Mouse (Mus musculus): Measurements from ENCODE around the gene Ccnt1. TPM values are rescaled to one million over a fixed set of nuclear protein-coding genes. Genes with fewer than 3 reads are reported as not detected.
"Not testable (repeated sequence)": the region's sequence is repeated elsewhere in the genome, so short reads cannot be mapped to it uniquely, and the experiment has no call there.

Ccnt1 gene
- polyA plus RNA-seq, 1 experiment = 66.8 TPM

DNA sequence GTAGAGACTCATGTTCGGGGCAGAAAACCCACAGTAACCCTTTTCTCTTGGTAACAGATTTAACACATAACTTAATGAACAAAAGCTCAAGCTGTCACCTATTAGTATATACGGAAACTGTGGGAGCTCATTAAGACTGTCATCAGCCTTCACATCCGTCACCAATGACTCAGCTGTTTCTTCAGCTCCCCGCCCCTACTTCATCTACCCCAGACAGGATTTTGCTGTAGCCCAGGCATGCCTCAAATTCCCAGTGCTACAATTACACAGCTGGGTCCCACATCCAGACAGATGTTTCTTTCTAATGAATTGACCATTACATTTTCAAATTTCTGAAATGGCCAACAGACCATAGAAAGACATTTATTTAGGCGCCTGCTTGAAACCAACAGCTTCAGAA is 44.7 kb downstream of the Ccnt1 start:
- Histone ChIP-seq H3K9ac (ENCODE audit: low read depth, poor library complexity, severe bottlenecking) (peak overlapping the region; percentile 50; the same call in 1 of the 2 replicates), H3K27ac (ENCODE audit: insufficient read depth, low read length) (peak overlapping the region; percentile 96), H3K4me3 (ENCODE audit: low read depth, low read length) (no peak overlapping the region), H3K9me3 (replicated peaks; ENCODE audit: control insufficient read depth, insufficient read depth, low read length, poor library complexity, severe bottlenecking) (no peaks in the 10 kb centered on the region), H3K36me3 (ENCODE audit: control insufficient read depth, insufficient read depth, low read length, poor library complexity, severe bottlenecking) (peaks cover 94% of the 10 kb centered on the region), H3K4me1 (ENCODE audit: control insufficient read depth, insufficient read depth, low read length) (peaks cover 4% of the 10 kb centered on the region), H3K27me3 (ENCODE audit: control insufficient read depth, insufficient read depth, low read length, poor library complexity, severe bottlenecking) (no peaks in the 10 kb centered on the region)
- no peak for TF ChIP-seq POLR2A (IDR thresholded peaks at IDR 0.05; ENCODE audit: insufficient read depth, low read length)
- no peak for TF ChIP-seq CTCF (IDR thresholded peaks at IDR 0.05; ENCODE audit: low read depth, low read length)
- 0 out of 2 replicates have a peak, but pooled peaks have one; percentile 35 for TF ChIP-seq EP300 (IDR thresholded peaks at IDR 0.05; ENCODE audit: insufficient read depth, low read depth, low read length)

DNA sequence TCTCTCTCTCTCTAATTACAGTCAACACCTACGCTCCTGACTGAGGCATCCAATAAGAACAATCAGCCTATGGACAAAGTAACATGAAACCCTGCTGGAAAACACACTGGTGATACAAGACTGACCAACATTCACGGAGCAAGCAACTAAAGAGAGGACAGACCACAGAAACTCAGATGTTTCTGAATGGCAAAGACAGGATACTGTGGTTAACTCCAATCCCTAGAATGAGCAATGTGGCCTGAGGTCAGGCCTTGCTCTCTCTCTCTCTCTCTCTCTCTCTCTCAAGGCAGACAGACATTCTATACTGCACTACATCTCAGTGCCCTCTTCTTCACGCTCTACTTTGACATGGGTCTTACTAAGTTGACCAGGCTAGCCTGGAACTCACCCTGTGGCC is 49.5 kb downstream of the Ccnt1 start:
- Histone ChIP-seq H3K4me3 (ENCODE audit: low read depth, low read length) (no peak overlapping the region), H3K27me3 (ENCODE audit: control insufficient read depth, insufficient read depth, low read length, poor library complexity, severe bottlenecking) (no peaks in the 10 kb centered on the region), H3K9me3 (replicated peaks; ENCODE audit: control insufficient read depth, insufficient read depth, low read length, poor library complexity, severe bottlenecking) (no peaks in the 10 kb centered on the region), H3K9ac (ENCODE audit: low read depth, poor library complexity, severe bottlenecking) (no peak overlapping the region), H3K36me3 (ENCODE audit: control insufficient read depth, insufficient read depth, low read length, poor library complexity, severe bottlenecking) (peaks cover 70% of the 10 kb centered on the region), H3K27ac (ENCODE audit: insufficient read depth, low read length) (peak overlapping the region; percentile 6; the same call in 1 of the 2 replicates), H3K4me1 (ENCODE audit: control insufficient read depth, insufficient read depth, low read length) (no peaks in the 10 kb centered on the region)
- TF ChIP-seq CTCF (IDR thresholded peaks at IDR 0.05; ENCODE audit: low read depth, low read length) = no peak
- no peak for TF ChIP-seq POLR2A (IDR thresholded peaks at IDR 0.05; ENCODE audit: insufficient read depth, low read length)
- no peak for TF ChIP-seq EP300 (IDR thresholded peaks at IDR 0.05; ENCODE audit: insufficient read depth, low read depth, low read length)

DNA sequence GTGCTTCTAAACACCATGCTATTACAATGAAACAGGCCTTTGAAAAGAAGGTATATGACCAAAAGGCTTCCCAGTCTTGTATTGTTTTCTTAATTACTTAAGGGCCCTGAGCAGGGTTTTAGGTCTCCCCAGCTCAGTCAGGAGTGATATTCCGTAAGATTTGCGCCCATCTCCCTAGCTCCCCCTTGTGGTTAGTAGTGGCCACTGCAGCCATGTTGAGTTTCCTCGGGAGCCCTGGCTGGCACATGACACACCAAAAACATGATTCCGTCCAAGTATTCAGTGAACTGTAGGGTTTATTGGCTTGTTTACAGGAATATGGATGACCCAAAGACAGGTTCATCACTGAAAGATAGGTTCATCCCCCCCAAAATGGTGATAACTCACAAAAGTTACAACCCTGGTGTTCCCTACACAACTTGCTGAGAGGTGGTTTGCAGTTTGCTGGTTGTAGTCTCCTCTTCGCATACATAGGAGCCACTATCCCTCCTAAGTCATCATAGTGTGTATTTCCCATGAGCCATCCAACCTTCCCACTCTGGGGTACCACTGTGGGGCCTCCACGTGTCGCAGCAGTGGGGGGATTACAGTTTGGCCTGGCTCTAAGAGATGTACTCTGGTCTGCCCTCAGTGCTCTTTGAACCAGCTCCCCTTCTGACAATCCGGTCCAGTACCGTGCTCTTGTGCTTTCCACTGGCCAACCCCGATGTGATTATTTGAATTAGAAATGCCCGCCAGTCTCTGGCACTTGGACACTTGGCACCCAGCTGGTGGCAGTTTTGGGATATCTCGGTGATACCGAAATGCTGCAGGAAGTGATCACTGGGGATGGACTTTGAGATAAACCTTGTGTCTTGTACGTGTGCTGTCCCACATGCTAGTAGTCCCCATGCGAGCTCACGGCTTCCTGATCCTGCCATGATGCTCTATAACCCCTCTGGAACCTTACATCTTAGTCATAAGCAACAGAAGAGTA is 53.1 kb downstream of the Ccnt1 start:
- 0 out of 2 replicates have a peak overlapping the region, but pooled peaks have one; percentile 26 for H3K27ac ChIP-seq (ENCODE audit: insufficient read depth, low read length)
- no peak overlapping the region for H3K9ac ChIP-seq (ENCODE audit: low read depth, poor library complexity, severe bottlenecking)
- H3K27me3 ChIP-seq (ENCODE audit: control insufficient read depth, insufficient read depth, low read length, poor library complexity, severe bottlenecking) = no peaks in the 10 kb centered on the region
- H3K4me1 ChIP-seq (ENCODE audit: control insufficient read depth, insufficient read depth, low read length) = no peaks in the 10 kb centered on the region
- TF ChIP-seq CTCF (IDR thresholded peaks at IDR 0.05; ENCODE audit: low read depth, low read length) = peak; percentile 94
- no peak for TF ChIP-seq POLR2A (IDR thresholded peaks at IDR 0.05; ENCODE audit: insufficient read depth, low read length)
- no peak for TF ChIP-seq EP300 (IDR thresholded peaks at IDR 0.05; ENCODE audit: insufficient read depth, low read depth, low read length)
- peaks cover 36% of the 10 kb centered on the region for H3K36me3 ChIP-seq (ENCODE audit: control insufficient read depth, insufficient read depth, low read length, poor library complexity, severe bottlenecking)
- H3K4me3 ChIP-seq (ENCODE audit: low read depth, low read length) = no peak overlapping the region
- H3K9me3 ChIP-seq (replicated peaks; ENCODE audit: control insufficient read depth, insufficient read depth, low read length, poor library complexity, severe bottlenecking) = no peaks in the 10 kb centered on the region

DNA sequence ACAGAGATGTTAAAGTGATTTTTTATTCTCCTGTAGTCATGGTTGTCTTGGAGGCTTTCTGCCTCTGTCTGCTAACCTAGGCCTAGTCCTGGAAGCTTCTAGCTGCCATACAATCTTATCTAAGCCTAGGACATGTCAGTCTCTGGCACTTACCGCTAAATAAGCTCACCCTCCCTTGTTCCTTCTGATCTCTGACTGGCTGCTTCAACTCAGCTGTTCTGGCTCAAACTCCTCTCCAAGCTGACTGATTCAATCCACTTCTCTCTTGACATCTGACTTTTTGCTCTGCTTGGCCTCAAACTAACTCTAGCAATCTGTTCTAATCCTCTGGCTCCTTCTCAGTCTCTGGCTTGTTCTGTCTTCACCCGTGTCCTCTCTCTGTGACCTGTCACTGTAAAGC is 55.9 kb downstream of the Ccnt1 start:
- not testable (repeated sequence) for H3K4me1 ChIP-seq (ENCODE audit: control insufficient read depth, insufficient read depth, low read length); H3K36me3 ChIP-seq (ENCODE audit: control insufficient read depth, insufficient read depth, low read length, poor library complexity, severe bottlenecking); H3K4me3 ChIP-seq (ENCODE audit: low read depth, low read length)

DNA sequence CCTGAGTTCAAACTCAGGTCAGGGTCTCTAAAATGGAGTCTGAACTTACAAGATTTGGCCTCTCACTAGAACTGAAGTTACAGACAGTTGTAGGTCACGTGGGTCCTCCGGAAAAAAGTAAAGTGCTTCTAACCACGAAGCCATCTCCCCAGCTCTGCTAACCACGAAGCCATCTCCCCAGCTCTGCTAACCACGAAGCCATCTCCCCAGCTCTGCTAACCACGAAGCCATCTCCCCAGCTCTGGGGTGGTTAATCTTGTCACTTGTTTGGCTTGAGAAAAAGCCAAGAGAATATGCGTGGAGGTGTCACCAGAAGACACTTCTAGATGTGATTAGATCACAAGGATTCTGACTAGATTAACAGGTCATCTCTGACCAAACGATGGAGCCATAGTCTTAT is 56.6 kb downstream of the Ccnt1 start:
- H3K9ac ChIP-seq (ENCODE audit: low read depth, poor library complexity, severe bottlenecking) = no peak overlapping the region
- H3K4me1 ChIP-seq (ENCODE audit: control insufficient read depth, insufficient read depth, low read length) = no peaks in the 10 kb centered on the region
- peaks cover 4% of the 10 kb centered on the region; the same call in 1 of the 2 replicates for H3K36me3 ChIP-seq (ENCODE audit: control insufficient read depth, insufficient read depth, low read length, poor library complexity, severe bottlenecking)
- H3K27ac ChIP-seq (ENCODE audit: insufficient read depth, low read length) = no peak overlapping the region
- H3K9me3 ChIP-seq (replicated peaks; ENCODE audit: control insufficient read depth, insufficient read depth, low read length, poor library complexity, severe bottlenecking) = no peaks in the 10 kb centered on the region
- H3K4me3 ChIP-seq (ENCODE audit: low read depth, low read length) = no peak overlapping the region
- no peak for TF ChIP-seq POLR2A (IDR thresholded peaks at IDR 0.05; ENCODE audit: insufficient read depth, low read length)
- TF ChIP-seq EP300 (IDR thresholded peaks at IDR 0.05; ENCODE audit: insufficient read depth, low read depth, low read length) = no peak
- no peak for TF ChIP-seq CTCF (IDR thresholded peaks at IDR 0.05; ENCODE audit: low read depth, low read length)
- no peaks in the 10 kb centered on the region for H3K27me3 ChIP-seq (ENCODE audit: control insufficient read depth, insufficient read depth, low read length, poor library complexity, severe bottlenecking)

More for the DNA sequence above, 55.9 kb downstream of the Ccnt1 start:
- H3K9ac ChIP-seq (ENCODE audit: low read depth, poor library complexity, severe bottlenecking); H3K27ac ChIP-seq (ENCODE audit: insufficient read depth, low read length); H3K9me3 ChIP-seq (replicated peaks; ENCODE audit: control insufficient read depth, insufficient read depth, low read length, poor library complexity, severe bottlenecking); H3K27me3 ChIP-seq (ENCODE audit: control insufficient read depth, insufficient read depth, low read length, poor library complexity, severe bottlenecking): not testable (repeated sequence)

DNA sequence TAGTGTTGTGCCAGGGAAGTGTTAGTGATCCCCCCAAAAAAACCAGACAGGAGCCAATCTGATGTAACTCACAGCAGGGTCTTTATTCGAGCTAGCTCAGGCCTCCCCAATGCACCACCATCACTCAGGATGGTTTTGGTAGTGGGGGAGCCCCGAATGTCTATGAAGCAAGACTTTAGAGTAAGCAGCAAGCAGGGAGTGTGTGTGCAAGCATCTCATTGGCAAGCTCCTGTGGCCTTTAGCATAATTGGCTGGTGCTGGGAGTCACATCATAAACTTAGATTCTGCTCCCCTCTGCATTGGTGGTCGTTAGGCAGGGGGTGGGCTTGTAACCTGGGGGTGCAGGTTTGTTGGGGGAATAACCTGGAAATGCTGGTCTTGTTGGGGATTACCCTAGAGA is 57.0 kb downstream of the Ccnt1 start:
- H3K4me1 ChIP-seq (ENCODE audit: control insufficient read depth, insufficient read depth, low read length); H3K27ac ChIP-seq (ENCODE audit: insufficient read depth, low read length); H3K9me3 ChIP-seq (replicated peaks; ENCODE audit: control insufficient read depth, insufficient read depth, low read length, poor library complexity, severe bottlenecking); H3K27me3 ChIP-seq (ENCODE audit: control insufficient read depth, insufficient read depth, low read length, poor library complexity, severe bottlenecking); H3K9ac ChIP-seq (ENCODE audit: low read depth, poor library complexity, severe bottlenecking); H3K36me3 ChIP-seq (ENCODE audit: control insufficient read depth, insufficient read depth, low read length, poor library complexity, severe bottlenecking); H3K4me3 ChIP-seq (ENCODE audit: low read depth, low read length): not testable (repeated sequence)

Data from ES-Bruce4 (cell line).